11 mouse cellular contexts compared by ENCODE assay signal in genomic region chr7:34717161-34717810, GRCm38 (mm10).
DNase-seq lines count a peak whose midpoint lies in the region; ATAC-seq and TF ChIP-seq lines count a peak whose summit lies in the region.
"Had no signal": no experiment of that assay in that cellular context is flagged by ENCODE, and none has a peak within 500 bp of the region (broad histone marks: within the 10 kb centered on the region; RNA-seq: fewer than 3 reads in every experiment).

No protein-coding gene starts in this region.

- 8% methylated on average over 11 of the region's 11 CpGs for WGBS in embryonic facial prominence, embryonic 14.5 days
- 12% methylated on average over 11 of the region's 11 CpGs for WGBS in hindbrain, postnatal 0 days
- 2% methylated on average over 11 of the region's 11 CpGs for WGBS in neural tube, embryonic 12.5 days
- WGBS in lung, postnatal 0 days: 29% methylated on average over 11 of the region's 11 CpGs

- H3K4me1 ChIP-seq in embryonic facial prominence, embryonic 14.5 days (ENCODE audit: control insufficient read depth, insufficient read depth, low read length): peaks cover 24% of the 10 kb centered on the region
- peaks cover 15% of the 10 kb centered on the region for H3K4me1 ChIP-seq in hindbrain, postnatal 0 days (ENCODE audit: insufficient read depth, low read length)
- H3K4me1 ChIP-seq in neural tube, embryonic 12.5 days: peaks cover 44% of the 10 kb centered on the region
- peaks cover 6% of the 10 kb centered on the region for H3K4me1 ChIP-seq in lung, postnatal 0 days (ENCODE audit: insufficient read depth, low read depth, low read length)

- TF ChIP-seq CTCF in hindbrain, postnatal 0 days (IDR thresholded peaks at IDR 0.05; ENCODE audit: low read depth): no peak
- TF ChIP-seq CTCF in lung, postnatal 0 days (IDR thresholded peaks at IDR 0.05): no peak

- no peaks in the 10 kb centered on the region for H3K9me3 ChIP-seq in embryonic facial prominence, embryonic 14.5 days (ENCODE audit: control insufficient read depth, low read length)
- H3K9me3 ChIP-seq in hindbrain, postnatal 0 days (ENCODE audit: low read length): no peaks in the 10 kb centered on the region
- H3K9me3 ChIP-seq in neural tube, embryonic 12.5 days: no peaks in the 10 kb centered on the region
- H3K9me3 ChIP-seq in lung, postnatal 0 days (ENCODE audit: low read length): no peaks in the 10 kb centered on the region
- H3K9me3 ChIP-seq: lung, embryonic 15.5 days had no signal

- no peak overlapping the region for H3K27ac ChIP-seq in embryonic facial prominence, embryonic 14.5 days (replicated peaks; ENCODE audit: low read depth, low read length)
- H3K27ac ChIP-seq in hindbrain, postnatal 0 days: no peak overlapping the region
- 0 out of 2 replicates have a peak overlapping the region, but pooled peaks have one; percentile 12 for H3K27ac ChIP-seq in neural tube, embryonic 12.5 days
- H3K27ac ChIP-seq in lung, postnatal 0 days (ENCODE audit: low read length): no peak overlapping the region
- H3K27ac ChIP-seq: lung, embryonic 15.5 days had no signal

- peak; percentile 39 for DNase-seq in ZHBTc4 (ENCODE audit: low read depth, low spot score)
- no peak for DNase-seq in embryonic facial prominence, embryonic 14.5 days (ENCODE audit: low spot score)
- DNase-seq in hindbrain, postnatal 0 days (ENCODE audit: low spot score): peak; percentile 39
- no peak for DNase-seq in lung, postnatal 0 days (ENCODE audit: low spot score)
- DNase-seq in thymus, postnatal 25 days: no peak
- DNase-seq in gastrocnemius, postnatal 4 days (ENCODE audit: low spot score in 2 of 2): no peak
- DNase-seq: heart, postnatal 10 days; spleen, adult 18-20 months had no signal

- peak; percentile 23; the same call in 1 of the 2 replicates for ATAC-seq in embryonic facial prominence, embryonic 14.5 days (ENCODE audit: low read depth)
- peak; percentile 41; the same call in 1 of the 2 replicates for ATAC-seq in hindbrain, postnatal 0 days
- peak; percentile 27; the same call in 1 of the 2 replicates for ATAC-seq in neural tube, embryonic 12.5 days (ENCODE audit: low FRiP score, low read depth)
- ATAC-seq in lung, postnatal 0 days: no peak

- H3K4me2 ChIP-seq in embryonic facial prominence, embryonic 14.5 days (ENCODE audit: low read depth, low read length): no peak overlapping the region
- no peak overlapping the region for H3K4me2 ChIP-seq in hindbrain, postnatal 0 days (ENCODE audit: low read depth, low read length)
- peak overlapping the region; percentile 30 for H3K4me2 ChIP-seq in neural tube, embryonic 12.5 days (replicated peaks)
- H3K4me2 ChIP-seq in lung, postnatal 0 days (replicated peaks; ENCODE audit: low read depth, low read length): no peak overlapping the region
- H3K4me2 ChIP-seq: lung, embryonic 15.5 days had no signal

- TF ChIP-seq EP300 in lung, postnatal 0 days (IDR thresholded peaks at IDR 0.05): no peak

- no peak overlapping the region for H3K9ac ChIP-seq in embryonic facial prominence, embryonic 14.5 days (ENCODE audit: low read depth, low read length)
- H3K9ac ChIP-seq in hindbrain, postnatal 0 days (replicated peaks; ENCODE audit: low read length): no peak overlapping the region
- 0 out of 2 replicates have a peak overlapping the region, but pooled peaks have one; percentile 6 for H3K9ac ChIP-seq in neural tube, embryonic 12.5 days
- no peak overlapping the region for H3K9ac ChIP-seq in lung, postnatal 0 days (replicated peaks; ENCODE audit: low read depth)
- H3K9ac ChIP-seq: lung, embryonic 15.5 days had no signal

- H3K27me3 ChIP-seq in embryonic facial prominence, embryonic 14.5 days (replicated peaks; ENCODE audit: control insufficient read depth, insufficient read depth, low read length): 0 out of 2 replicates have a peak, but pooled peaks cover 6% of the 10 kb centered on the region
- H3K27me3 ChIP-seq in hindbrain, postnatal 0 days (ENCODE audit: insufficient read depth, low read length): no peaks in the 10 kb centered on the region
- no peaks in the 10 kb centered on the region for H3K27me3 ChIP-seq in neural tube, embryonic 12.5 days (replicated peaks)
- H3K27me3 ChIP-seq in lung, postnatal 0 days (replicated peaks; ENCODE audit: insufficient read depth, low read length): no peaks in the 10 kb centered on the region; the same call in 1 of the 2 replicates

- no peaks in the 10 kb centered on the region for H3K36me3 ChIP-seq in embryonic facial prominence, embryonic 14.5 days (ENCODE audit: control insufficient read depth, insufficient read depth, low read length)
- no peaks in the 10 kb centered on the region for H3K36me3 ChIP-seq in hindbrain, postnatal 0 days (ENCODE audit: insufficient read depth, low read length)
- H3K36me3 ChIP-seq in neural tube, embryonic 12.5 days: no peaks in the 10 kb centered on the region
- no peaks in the 10 kb centered on the region for H3K36me3 ChIP-seq in lung, postnatal 0 days (ENCODE audit: insufficient read depth, low read length)
- H3K36me3 ChIP-seq: G1E; lung, embryonic 15.5 days had no signal

- H3K4me3 ChIP-seq in embryonic facial prominence, embryonic 14.5 days (ENCODE audit: low read depth, low read length): no peak overlapping the region
- H3K4me3 ChIP-seq in hindbrain, postnatal 0 days (ENCODE audit: low read length): no peak overlapping the region
- no peak overlapping the region for H3K4me3 ChIP-seq in neural tube, embryonic 12.5 days
- no peak overlapping the region for H3K4me3 ChIP-seq in lung, postnatal 0 days (ENCODE audit: low read depth, low read length)
- H3K4me3 ChIP-seq: lung, embryonic 15.5 days had no signal

Comparison
In these comparisons a context has a peak if more than half of its experiments do, and no peak if none do; other contexts are left out.
1. DNase-seq: peak in ZHBTc4 (single experiment) and hindbrain, postnatal 0 days (single experiment); none in embryonic facial prominence, embryonic 14.5 days (single experiment), lung, postnatal 0 days (single experiment), thymus, postnatal 25 days (single experiment) and gastrocnemius, postnatal 4 days (0 of 2).